Mouse (Mus musculus) right cerebral cortex, adult 18-20 months (tissue): ENCODE data around the gene Endou.

Source experiments
- DNase-seq: peaks from one replicate; pipeline ENCODE4 v3.0.0; 2022; ENCODE audit warnings: mixed read lengths

Gene Endou

DNA sequence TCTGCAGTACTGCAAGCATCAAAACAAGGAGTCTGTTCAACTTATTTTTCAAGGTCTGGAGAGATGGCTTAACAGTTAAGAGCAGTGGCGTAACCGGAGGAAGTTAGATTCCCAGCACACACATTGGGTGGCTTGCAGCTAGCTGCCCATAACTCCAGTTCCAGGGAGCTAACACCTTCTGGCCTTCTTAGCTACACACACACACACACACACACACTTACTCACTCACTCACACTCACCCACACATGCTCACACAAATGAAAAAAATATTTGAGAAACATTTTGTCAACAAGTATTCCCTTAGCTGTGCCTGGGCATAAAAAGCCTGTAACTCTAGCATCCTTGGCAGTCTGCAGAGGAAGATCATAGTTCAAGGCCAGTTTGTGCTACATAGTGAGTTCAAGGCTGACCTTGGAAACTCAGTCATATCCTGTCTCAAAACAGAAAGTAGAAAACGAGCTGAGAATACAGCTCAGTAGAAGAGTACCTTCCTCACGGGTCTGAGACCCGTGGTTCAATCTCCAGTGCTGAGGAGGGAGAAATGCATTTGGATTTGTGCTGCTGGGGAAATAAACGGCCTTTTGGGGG, 5.8 kb downstream of the Endou start:
- no peak for DNase-seq

DNA sequence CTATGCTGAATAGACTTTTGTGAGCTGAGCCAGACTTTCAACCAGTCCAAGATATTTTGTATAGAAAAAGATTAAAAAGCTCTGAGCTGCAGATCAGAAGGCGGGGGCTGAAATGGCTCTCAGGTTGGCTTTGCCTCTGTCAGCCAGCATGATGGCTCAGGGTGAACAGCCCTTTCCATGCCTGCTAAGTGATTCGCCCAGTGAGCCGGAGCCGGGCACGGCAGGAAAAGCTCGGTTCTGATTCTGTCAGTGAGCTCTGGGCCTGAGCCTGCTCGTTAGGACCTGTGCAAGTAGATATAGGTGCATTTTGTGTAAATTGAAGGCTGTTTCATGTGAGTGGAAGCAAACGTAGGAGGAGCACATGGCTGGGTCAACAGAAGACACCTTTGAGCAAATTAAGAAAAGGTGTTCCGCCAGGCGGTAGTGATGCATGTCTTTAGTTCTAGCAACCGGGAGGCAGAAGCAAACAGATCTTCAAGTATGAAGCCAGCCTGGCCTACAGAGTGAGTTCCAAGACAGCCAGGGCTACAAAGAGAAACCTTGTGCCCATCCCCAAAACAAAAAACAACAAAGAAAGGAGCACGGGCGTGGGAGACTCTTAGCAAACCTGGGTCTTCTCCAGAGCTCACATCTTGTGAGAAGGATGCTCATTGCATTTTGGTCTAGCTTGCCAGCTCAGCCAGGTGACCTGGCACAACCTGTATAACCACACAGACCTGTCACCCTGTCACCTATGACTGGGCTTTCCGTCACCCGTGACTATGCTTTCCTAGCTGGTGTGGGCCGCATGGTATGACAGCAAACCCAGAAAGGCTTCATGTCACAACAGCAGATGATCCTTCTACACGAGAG, 6.6 kb downstream of the Endou start:
- no peak for DNase-seq

DNA sequence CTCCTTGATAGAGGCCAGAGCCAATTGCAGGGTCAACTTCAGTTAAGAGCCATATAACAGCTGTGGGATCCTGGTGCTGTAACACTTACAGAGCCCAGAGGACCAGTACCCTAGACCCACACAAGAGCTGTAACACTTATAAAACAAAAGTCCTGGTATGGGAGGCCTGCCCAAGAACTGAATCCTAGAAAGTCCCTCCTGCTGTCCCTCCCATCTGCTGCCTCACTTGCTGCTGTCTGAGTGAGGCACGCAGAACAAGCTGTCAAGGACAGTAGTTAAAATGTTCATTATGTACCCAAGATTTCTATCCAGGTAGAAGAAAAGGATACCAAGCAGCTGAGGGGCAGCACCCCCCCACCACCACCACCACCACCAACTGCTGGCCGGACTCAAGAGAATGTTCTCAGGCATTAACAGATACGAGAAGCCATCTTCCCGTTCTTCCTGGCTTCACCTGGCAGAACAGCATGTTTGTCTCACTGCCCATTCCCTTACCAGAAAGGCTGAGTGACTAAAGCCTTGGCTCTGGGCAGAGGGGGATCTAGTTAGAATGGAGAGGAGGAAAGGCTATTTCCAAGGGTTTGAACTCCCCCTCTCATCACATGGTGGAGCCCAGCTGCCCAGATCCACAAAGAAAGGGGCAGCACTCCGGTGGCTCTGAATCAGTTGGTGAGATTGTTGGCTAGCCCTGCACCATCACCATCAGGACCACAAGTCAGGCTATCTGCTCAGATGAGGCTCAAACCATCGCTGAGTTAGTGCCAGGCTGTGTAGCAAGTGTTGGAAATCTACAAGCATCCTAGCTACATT, 7.4 kb downstream of the Endou start:
- DNase-seq, result no peak

DNA sequence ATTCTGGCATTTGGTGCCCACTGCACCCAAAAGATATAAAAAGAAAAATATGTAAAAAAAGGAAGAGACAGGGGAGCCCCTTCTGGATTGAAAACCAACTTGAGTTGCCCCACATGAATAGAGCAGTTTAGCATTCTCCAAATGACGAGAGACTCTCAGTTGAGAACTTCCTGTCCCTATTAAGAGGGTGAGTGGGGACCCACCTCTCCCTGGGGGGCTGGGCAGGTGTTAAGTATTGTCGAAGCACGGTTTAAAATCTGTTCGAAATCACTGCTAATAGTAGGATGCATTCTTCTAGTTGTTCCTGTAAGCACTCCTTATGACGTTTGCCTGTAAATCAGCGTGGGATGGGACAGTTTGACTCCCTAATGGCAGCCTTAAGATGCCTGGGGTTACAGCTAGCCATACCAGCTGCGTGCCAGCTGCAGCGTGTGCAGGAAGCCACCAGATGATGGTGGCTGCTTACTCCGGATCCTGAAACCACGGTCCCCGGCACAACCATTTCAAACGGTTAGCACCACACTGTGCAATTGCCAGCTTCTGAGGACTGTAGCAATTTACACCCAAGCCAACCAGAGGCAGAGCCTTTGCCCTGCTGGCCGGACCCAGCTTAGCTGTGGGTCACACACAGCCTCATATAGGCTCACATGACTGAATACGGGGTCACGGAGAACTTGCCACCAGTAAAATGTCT, 10.0 kb downstream of the Endou start:
- no peak for DNase-seq

DNA sequence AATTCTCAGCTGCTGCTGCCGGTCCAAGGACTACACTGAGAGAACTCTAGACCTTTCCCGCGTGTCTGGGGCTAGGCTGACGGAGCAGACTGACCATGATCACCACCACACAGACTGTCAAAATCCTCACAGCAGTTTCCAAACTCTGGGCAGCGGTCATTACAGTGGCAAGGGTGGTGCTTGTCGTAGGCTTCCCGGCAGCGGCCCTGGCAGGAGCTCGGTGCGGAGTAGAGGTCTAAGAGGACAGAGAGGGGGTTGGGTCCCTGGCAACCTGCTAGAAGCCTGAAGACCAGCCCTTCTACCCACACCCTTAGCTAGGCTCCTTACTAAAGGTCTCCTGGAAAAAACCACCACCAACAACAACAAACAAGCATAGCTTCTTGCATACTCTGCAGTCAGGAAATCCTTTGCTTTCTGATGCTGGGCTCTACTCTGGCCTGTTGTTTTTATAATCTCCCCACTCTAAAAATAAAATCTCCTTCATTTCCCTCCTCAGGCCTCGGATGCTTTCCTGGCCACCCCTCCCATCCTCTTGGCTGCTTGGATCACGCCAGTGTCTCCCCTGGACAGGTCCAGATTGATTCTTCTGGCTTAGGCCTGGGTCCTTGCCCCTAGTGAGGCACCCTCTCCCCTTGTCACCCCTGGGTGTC, 11.0 kb downstream of the Endou start:
- DNase-seq, result no peak

DNA sequence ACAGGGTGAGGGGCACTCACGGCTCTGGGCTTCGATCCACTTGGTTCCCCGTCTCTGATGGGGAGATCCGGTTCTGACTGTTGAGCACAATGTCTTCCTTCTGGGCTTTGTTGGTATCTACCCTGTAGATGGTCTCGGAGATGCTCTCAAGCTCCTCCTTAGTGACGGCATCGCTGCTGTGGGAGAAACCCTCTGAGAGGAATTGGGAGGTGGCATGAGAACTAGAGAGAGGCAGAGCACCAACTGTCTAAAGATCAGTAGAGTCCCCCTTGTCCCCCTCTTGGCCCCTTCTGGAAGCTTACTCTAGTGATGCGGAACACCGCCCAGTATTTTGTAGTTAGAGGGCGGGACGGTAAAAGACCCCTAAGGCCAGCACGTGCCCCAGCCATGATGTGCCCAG, 11.6 kb downstream of the Endou start:
- no peak for DNase-seq

DNA sequence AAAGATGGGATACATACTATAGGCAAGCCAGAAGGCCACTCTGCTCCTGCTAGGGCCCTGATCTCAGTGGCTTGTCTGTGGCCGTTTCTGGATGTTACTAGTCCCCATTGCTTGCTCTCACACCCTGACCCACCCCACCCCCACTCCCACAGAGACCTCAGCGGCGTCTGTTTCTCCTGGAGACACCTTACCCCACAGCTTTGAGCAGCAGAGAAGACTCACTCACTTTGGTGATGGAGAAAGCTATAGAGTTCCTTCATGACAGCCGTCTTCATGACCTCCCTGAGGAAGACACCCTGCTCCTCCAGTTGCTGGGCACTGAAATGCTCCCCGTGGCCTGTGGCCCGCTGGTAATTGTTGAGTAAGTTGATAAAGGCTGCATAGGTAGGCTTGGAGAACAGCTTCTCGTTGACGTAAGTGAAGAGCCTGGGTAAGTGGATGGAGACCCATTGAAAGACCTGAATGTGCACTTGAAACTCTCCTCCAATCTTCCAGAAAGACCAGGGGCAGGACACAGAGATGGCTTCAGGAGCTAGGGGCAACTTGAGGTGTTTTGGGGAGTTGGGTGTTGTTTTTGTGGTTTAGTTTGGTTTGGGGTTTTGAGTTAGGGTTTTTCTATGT, 12.5 kb downstream of the Endou start:
- DNase-seq, result no peak

DNA sequence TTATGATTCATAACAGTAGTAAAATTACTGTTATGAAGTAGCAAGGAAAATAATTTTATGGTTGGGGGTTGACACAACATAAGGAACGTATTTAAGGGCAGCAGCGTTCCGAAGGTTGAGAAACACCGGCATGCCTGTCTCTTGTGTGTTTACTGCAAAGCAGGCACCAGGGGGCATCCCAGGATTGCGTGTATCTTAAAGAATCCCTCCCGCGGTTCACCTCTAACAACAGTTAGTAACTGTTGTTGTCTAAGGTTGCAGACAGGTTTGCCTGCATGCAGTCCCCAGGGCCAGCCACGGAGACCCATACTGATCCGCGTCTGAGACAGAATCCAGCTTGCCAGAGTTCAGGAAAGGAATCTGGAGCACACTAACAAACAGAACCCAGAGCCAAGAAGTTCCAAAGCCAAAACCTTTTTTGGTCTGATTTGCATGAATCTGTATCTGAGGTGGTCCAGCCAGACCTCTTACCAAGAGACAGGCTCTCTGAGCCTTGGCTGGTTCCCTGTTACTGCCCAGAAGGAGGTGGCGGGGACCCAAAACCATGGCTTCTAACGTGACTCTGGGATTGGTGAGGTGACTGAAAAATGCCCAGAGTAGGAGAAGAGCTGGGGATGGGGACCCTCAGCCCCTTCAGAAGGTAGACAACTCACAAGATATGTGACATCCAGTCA, 13.1 kb downstream of the Endou start:
- peak; percentile 35 for DNase-seq

DNA sequence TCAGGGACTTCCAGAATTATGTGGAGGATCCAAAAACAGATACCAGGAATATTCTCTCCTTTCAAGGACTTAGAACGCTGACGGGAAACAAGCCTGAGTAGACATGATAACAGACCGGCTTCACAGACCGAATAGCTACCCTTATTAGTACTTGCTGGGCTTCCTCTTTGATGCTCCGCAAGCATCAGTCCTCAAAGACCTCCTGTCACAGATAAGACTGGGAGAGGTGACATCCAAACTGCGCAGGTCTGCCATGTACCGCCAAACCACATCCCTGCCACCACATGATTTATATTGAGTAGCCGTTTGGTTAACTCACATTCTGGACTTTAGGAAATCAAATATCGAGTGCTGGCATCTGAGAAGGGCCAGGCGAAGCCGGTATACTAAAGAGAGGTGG, 14.4 kb downstream of the Endou start:
- DNase-seq, result no peak

DNA sequence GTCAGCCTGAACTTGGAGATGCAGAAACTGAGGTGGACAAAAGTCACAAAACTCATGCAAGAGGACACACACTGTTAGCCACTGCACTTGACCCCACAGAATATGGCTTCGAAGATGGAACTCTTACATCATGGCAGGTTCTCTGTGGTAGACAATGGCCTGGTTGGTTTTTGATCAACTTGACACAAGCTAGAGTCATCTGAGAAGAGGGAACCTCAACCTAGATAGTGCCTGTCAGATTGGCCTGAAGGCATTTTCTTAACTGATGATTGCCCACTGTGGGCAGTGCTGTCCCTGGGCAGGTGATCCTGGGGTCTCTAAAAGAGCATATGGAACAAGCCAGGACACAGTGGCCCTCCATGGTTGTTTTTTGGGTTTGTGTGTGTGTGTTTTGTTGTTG, 15.4 kb downstream of the Endou start:
- no peak for DNase-seq

DNA sequence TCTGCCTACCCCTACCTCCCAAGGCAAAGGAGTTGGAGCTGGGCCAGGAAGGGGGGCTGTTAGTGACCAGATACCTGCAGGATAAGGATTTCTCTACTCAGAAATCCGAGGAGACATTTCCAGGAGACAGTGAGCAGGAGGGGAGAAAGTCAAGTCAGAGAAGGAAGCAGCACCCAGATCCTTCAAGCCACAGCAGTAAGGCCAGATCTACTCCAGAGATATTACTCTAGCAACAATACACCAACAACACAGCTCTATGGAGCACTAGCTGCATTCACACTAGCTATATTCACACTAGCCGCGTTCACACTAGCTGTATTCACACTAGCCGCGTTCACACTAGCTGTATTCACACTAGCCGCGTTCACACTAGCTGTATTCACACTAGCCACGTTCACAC, 16.1 kb downstream of the Endou start:
- no peak for DNase-seq

DNA sequence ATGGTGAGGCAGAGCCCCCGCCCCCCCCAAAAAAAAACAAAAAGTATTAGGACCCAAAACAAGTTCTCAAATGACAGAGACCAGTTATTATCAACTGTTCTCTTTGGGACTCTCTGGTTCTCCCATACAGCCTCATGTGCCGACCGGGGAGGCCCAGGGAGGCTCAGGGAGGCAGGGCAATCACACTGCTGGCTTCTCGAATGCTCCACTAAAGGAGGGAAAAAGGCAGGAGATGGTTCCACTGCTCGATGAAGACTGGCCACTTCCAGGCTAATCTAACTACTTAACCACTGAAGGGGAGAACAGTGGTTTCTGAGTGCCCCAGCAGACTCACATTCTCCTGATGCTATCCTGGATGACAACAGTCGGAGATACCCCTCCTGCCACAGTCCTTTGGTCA, 18.6 kb downstream of the Endou start:
- no peak for DNase-seq

DNA sequence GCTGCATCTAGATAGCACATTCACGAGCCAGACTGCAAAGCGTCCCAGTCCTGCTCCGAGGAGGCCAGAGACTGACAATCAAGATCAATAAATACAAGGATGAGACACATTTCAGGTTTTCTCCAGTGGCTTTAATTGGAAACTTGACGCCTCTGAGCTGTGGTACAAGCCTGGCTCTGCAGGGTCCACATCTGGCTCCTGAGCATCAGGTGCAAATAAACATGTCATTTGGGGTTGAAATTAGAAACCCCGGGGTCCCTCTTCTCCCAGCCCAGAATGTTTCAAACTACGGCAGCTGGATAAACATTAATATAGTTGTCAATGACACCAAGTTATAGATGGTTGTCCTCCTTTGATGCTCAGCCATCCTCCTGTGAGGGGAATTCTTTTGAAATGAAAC, 20.2 kb downstream of the Endou start:
- no peak for DNase-seq

DNA sequence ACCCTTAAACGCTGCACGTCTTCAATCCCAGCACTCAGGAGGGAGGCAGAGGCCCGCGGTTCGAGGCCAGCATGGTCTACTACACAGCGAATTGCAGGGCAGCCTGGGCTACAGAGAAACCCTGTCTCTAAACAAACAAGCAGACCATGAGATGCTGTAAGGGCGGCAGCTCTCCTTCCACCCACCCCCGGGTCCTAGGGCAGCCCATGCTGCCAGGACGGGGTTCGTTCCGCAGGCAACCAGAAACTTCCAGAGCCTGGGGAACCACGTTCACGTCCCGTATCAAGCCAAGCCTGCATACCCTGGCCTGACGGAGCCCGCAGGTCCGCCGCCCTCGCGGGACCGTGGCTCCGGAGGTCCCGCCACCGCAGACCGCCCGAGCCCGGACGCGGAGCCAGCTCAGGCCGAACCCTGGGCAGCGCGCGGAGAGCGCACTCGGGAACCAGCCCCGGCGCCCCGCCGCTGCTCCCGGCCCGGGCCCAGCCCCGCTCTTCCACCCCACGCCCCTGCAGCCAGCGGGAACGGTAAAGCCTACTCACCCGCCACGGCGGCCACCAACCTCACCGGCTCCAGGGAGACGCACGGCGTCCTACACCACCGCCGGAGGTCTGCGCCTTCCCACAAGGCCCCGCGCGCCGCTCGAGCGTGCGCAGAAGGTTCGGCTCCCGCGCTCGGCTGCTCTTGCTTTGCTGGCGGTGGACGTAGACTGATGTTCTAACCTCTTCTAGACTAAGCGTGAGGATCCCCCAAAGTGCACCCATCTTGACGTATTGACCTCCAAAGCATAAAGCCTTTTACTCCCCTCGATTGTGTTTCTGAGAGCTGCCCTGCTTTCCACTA, 25.7 kb downstream of the Endou start, which contains the start of gene Rpap3:
Gene Rpap3 (minus strand): TSS at position 615 of the 840 bp plus-strand sequence.
- DNase-seq, result peak; percentile 92

DNA sequence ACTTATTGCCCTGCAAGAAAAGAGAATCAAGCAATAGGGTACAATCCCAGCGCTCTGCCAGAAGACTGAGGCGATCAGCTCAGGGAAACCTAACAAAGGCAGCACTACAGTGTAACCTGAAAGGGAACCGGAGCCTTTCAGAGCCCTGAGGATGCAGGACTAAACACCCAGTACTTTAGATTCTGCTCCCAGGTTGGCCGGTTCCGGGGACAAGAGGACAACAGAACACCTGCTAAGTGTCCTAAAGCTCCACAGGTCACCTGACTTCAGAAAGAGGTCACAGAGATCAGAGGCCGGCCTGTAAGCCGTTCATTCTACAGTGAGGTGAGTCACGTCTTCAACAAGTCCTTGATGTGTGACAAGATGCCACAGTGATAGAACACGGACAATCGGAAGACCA, 34.5 kb downstream of the Endou start:
- DNase-seq, result no peak

DNA sequence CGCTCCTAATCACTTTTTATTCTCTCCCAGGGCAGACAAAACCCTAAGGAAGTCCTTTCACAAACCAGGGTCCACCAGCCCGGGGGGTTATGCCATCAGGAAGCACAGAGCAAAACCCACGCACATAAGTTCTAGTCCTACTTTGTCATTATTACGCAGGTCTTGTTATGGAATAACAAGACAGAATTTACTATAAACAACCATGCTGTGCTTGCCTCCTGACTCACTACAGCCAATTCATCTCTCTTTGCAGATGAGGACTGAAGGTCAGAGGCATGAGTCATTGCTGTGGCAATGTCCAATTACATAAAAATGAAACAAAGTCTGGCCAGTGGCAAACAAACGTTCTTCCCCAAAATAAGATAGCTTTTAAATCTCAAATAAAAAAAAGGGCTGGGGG, 37.7 kb downstream of the Endou start:
- DNase-seq, result no peak

DNA sequence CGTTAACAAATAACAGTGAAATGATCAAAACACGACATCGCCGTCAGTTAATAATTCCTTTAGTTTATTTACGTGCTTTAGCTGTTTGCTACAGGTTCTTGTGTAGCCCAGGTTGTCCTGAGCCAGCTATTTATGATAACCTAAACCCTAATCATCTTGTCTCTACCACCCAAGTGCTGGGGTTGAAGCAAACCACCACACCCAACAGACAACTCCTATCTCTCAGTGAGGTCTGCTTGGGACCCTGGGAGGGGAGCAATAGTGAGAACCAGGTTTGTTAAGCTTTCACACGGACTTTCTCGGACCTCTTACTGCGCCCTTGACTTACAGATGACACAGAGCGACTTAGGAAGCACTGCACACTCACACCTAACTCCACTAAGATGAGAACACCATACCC, 47.0 kb downstream of the Endou start:
- DNase-seq, result no peak

DNA sequence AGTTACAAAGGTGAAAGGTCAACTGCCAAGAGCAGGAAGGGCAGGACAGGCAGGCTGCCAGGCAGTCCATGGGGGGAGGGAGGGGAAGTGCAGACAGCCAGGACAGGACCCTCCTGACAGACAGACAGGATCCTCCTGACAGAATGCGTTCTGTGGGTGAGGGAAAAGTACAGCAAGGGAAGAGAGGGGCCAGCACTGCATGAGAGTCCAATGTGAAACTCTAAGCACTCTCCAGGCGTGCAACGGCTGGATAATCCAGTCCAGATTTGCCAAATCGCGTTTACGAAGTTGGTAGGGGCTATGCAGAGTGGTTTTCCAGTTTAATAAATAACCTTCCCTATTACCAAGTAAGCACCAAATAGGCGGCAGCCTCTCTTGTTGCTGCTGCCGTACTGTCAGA, 49.1 kb downstream of the Endou start:
- no peak for DNase-seq

DNA sequence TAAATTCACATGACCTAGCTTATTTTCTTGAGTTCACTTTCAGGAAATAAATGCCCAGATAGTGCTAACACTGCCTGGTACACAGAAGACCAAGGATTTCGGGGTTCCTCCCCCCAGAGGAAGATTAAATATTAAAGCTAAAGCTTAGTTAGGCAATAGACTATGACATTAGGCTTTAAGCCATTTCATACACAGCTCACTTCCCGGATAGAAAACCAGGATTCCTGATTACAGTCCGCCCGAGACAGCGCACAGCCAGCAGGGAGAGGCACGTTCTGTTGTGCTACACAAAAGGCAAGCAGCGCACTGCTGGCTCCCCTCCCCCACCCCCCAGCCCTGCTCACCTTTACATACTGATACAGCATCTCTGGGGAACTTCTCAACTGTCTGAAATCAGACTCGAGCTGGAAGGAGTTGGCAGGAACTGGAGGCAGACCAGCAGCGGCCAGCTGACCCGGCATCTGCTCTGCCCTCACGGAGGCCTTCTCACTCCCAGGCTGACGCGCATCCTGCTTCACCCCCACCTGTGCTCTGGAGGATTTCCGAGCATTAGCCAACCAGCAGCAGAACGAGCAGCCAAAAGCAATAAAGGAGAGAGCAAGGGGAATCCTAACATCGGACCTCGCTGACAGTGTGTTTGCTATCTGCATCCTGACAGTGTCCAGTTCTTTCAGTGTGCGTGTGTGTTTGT, 51.0 kb downstream of the Endou start:
- no peak for DNase-seq

DNA sequence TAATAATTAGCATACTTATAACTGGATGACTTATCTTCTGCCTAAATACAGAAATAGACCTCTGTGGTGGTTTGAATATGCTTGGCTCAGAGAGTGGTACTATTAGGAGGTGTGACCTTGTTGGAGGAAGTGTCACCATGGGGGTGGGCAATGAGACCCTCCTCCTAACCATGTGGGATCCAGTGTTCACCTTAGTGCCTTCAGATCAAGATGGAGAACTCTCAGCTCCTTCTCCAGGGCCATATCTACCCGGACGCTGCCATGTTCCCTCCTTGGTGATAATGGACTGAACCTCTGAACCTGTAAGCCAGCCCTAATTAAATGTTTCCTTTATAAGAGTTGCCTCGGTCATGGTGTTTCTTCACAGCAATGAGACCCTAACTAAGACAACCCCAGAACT, 53.8 kb downstream of the Endou start:
- DNase-seq, result no peak
